Mouse (Mus musculus): ENCODE measurements at regions not wholly inside any gene's neighbourhood (a gene's known extent, or its start where the extent isn't known, plus 50 kb on each side); places are given as distances from the start of the nearest gene placed in this dataset.

- DNase-seq = no peak
Observed at GRCm38 (mm10) chr5:106038321-106038720, 162.0 kb downstream of the Zfp326 start.

DNA sequence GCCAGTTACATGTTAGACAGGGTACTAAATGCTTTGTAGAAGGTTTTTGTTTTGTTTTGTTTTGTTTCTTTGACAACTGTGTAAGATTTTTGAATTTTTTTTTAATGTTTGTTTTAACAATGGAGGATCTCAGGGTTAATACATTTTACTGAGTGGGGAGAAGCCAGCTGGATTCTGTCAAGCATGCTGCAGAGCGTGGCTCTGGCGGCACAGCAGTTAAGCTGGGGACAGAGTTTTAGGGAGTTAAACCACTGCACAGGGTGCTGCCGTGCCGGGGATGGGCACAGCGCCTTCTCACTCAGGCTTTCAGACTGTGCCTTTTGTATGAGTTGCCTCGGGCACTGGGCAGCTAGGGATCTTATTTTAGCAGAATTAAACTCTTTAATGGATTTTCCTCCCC lies 159.8 kb downstream of the Zfp326 start:
- no peak for DNase-seq

DNA sequence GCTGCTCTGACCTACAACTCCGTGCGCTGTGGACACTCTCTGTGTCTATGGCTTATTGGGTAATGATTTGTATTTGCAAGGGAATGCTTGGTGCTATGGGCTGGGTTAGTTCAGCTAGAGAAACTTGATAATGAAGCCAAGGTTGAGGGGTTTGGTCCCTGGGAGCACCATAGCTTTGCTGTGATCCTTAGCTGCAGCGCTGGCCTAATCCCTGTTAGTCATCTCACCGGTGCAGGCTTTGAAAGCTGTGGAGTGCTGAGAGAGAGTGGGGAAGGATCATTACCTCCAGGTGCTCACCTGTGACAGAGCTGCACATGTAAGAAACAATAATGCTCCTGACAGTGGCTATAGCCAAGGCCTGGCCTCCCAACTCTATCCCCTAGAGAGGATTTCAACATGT lies 156.6 kb downstream of the Zfp326 start:
- no peak for DNase-seq

DNA sequence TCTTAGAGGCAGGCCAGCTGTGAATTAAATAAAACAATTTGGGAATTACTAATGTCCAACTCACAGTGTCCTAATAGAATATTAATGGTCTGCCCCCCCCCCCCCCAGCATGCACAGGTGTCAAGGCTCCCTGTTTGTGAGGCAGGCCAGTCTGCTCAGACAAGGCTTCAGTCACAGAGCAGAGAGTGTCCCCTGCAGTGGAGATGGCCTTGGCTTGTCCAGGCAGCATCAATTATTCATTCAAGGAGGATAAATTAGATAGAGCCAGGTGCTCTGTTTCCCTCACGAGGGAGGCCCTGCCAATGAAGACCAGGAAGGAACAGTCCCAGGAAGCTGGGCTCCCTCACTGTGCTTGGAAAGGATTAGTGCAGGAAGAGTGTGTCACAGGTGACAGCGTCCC lies 150.5 kb downstream of the Zfp326 start:
- DNase-seq = no peak

DNA sequence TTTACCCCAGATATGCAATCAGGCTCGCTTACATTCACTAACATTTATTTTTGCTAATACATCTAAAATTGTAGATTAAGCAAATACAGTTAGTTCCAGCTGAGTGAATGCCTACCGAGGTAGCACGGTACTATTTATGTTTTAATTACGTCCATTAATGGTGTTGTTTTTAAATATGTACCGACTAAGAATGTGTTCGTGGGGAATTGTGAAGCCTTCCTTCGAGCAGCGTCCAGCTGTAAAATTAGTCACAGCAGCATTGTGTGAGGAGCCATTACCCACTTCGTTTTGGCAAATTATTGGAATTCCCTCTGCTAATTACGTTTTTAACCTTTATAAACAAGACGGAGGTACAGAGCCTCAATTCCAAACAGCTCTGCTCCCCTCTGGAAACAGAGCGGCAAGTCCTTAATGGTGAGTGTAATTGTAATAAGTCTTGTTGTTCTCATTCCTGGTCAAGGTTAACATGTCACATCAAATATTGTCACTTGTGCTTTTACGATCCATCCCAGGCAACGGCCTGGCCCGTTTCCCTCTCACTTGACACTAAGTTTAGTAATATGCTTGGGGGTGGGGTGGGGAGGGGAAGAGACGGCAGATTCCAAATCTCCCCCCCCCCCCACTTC lies 128.0 kb downstream of the Zfp326 start:
- DNase-seq = no peak

GRCm38 (mm10) chr5:106003321-106004291 lies 127.2 kb downstream of the Zfp326 start:
- no peak for DNase-seq

- no peak for DNase-seq
Observed at GRCm38 (mm10) chr5:106002330-106002729, 126.0 kb downstream of the Zfp326 start.

GRCm38 (mm10) chr5:105994218-105994617 lies 117.9 kb downstream of the Zfp326 start:
- no peak for DNase-seq

- DNase-seq = no peak
Observed at GRCm38 (mm10) chr5:105993066-105993760, 116.8 kb downstream of the Zfp326 start.

DNA sequence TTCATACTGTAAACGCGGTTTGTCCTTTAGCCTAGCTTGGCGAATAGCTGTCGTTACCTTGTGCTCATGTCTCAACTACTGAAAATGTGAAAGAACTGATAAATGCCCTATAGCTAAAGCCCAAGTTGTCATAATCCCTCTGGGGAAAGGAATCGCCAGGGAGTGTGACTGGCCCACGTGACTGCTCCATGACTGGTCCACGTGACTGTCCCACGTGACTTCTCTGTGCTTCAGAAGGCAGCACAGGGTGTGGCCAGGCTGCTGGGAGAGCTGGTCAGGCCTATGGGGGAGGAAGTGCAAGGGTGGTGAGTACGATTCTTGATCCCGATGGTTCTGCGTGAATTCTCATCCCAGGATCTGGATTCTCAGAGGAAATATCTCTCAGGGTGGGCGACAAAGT lies 114.4 kb downstream of the Zfp326 start:
- no peak for DNase-seq

DNA sequence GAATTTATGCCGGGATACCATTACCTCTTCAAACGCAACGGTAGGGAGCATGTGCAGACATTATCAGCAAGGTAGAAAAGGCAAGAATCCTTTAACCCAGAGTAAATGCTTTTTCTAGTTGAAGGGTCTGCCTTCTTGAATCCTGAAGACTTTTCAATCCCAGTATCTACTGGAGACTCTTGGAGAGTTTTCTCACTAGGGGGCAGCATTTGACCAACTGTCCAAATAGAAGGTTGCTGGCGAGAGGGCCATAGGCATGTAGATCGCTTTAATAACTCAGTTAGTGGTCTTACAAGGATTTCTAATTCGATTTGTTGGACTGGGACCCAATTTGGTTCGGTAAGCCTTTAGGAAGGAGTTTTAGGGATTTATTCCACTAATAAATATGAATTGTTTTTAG lies 110.0 kb downstream of the Zfp326 start:
- peak; percentile 58 for DNase-seq

DNA sequence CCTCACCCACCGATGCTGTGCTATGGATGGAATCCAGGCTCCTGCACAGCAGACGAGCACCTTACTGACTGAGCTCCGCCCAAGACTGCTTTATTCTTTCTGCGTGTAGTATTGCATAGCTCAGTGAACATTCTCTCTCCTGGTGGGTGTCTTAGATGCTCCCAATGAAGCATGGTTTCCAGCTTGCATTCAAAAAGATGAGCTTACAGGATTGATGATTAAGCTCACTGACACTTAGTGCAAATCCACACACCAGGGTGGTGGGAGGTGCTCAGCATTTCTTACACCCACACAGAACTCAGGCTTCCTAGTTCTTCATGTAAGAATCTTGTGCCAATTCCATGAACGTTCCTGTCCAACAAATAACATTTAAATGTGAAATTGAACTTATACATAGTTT lies 106.8 kb downstream of the Zfp326 start:
- no peak for DNase-seq

- DNase-seq = no peak
Observed at GRCm38 (mm10) chr5:105976746-105977145, 100.4 kb downstream of the Zfp326 start.

- DNase-seq = no peak
Observed at GRCm38 (mm10) chr5:105976076-105976475, 99.7 kb downstream of the Zfp326 start.

DNA sequence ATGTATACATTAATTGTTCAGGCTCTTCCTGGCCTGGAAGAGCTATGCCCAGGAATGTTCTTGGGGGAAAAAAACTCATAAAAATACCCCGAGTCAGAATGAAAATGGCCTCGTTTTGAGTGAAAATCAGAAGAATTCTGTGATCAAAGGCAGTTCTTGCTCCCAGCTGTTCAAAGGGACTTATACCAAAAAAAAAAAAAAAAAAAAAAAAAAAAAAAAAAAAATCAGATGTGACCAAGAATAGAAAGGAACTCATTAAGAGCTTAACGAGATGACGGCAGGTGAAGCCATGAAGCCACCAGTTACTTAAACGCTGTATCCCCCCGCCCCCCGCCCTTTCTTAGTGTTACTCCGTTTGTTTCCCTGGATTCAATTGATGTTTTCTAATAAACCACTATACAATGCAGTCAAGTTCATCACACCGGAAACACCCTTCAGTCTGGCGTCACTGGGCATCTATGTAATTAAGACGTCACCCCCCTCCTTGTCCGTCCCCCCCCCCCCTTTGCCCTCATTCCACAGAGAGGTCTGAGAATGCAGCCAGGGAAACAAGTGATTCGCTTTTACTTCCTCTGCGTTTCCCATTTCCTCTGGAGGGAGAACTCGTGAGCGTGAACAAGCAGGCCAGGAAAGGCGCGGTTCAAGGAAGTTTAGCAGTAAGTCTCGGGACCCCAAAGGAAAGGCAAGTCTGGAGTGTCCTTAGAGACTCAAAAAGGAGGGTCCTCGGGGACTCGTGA lies 99.1 kb downstream of the Zfp326 start:
- DNase-seq = peak; percentile 32

GRCm38 (mm10) chr5:105974576-105975177 lies 98.3 kb downstream of the Zfp326 start:
- DNase-seq = no peak

Data from lung, postnatal 14 days (tissue).